Mouse (Mus musculus) right cerebral cortex, adult 2 months (tissue): ENCODE results near the gene Cbx5.
"Not testable (repeated sequence)": the region's sequence is repeated elsewhere in the genome, so short reads cannot be mapped to it uniquely, and the experiment has no call there.

Experiments used
- DNase-seq, 2 experiments: peaks; one replicate each; pipeline ENCODE4 v3.0.0; 2021 to 2022; ENCODE audit warnings: low spot score in 2 of 2

Cbx5 gene

GRCm38 (mm10) chr15:103250195-103250740, 10.7 kb upstream of the Cbx5 start:
- peak in 1 of 2 experiments; percentile 56 for DNase-seq

- DNase-seq, result not testable (repeated sequence)
Measured at GRCm38 (mm10) chr15:103249511-103249910, 9.9 kb upstream of the Cbx5 start.

GRCm38 (mm10) chr15:103248401-103249313, 9.0 kb upstream of the Cbx5 start:
- DNase-seq, result peak in 1 of 2 experiments; percentile 20

DNA sequence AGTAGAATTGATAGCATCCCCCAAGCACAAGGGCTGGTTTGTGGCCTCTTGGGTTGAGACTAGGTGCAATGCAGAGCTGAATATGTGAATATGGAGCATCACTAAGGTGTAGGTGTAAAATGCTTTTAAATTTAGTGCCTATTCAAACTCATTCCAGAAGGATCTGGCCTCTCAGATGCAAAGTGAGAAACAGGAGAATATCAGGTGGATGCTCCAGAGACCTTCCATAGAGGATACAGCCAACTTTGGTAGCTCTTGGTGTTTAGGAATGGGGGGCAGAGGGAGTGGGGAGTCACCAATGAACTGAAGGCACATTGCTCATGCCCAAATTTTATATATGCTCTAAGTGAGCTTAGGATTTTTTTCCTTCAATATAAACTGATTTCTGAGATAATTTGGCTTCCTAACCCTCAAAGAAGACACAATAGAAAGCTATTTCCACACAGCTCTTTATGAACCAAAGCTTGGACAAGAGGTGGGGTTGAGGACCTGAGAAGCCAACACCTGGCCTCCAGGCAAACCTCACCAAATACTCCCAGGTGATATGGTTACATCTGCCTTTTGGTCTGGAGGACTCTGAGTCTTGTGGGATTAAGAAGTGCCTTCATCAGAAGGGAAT, 8.3 kb upstream of the Cbx5 start:
- no peak for DNase-seq

DNA sequence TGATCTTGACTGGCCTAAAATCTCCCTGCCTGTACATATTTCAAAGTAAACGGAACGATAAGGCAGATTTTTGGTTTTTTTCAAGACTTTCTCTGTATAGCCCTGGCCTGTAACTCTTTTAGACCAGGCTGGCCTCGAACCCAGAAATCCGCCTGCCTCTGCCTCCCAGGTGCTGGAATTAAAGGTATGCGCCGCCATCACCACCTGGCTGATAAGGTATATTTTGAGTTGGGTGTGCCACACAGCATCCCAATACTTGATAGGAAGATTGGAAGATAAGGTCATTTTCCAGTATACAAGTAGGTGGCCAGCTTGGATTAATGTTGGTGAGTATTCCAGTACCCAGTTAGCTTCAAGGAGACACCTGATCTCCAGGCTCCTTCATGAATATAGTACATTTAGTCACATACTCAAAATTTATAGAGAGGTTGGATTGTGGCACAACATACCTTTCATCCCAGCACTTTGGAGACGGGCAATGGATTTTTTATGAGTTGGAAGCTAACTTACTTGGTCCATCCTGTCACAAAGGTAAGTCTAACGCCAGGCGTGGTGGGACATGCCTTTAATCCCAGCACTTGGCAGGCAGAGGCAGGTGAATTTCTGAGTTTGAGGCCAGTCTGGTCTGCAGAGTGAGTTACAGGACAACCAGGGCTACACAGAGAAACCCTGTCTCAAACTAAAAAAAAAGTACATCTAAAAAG, 7.6 kb upstream of the Cbx5 start:
- no peak for DNase-seq

DNA sequence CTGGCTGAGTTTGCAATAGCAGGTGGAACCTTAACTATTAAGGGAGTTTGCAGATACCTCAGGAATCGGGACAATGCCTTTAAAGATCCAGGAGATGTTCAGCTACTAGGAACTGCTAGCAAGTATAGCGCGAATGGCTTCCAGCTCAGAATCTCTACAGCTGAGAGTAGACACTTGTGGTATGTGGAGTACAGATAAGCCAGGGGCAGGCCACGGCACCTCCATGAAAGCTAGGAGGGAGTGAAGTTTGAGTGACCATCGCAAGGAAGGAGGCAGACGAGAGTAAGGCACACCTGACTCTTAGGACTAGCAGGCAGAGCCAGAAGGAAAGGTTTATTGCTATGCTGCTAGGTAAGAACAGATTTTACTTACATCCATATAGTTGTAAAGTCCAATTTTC, 6.0 kb upstream of the Cbx5 start:
- no peak for DNase-seq

DNA sequence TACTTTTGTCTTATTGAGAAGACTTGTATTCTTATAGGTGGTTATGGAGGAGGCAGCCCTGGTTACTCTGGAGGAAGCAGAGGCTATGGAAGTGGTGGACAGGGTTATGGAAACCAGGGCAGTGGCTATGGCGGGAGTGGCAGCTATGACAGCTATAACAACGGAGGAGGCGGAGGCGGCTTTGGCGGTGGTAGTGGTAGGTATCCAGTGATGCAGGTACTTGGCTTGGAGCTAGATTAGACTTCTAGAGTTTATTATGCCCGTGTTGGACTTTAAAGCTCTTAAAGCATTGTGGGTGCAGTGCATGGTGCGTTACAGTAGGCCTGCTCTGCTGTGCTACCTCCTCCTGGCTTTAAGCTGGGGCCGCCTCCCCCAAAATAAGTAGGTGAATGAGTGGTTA, 3.3 kb upstream of the Cbx5 start:
- no peak for DNase-seq

DNA sequence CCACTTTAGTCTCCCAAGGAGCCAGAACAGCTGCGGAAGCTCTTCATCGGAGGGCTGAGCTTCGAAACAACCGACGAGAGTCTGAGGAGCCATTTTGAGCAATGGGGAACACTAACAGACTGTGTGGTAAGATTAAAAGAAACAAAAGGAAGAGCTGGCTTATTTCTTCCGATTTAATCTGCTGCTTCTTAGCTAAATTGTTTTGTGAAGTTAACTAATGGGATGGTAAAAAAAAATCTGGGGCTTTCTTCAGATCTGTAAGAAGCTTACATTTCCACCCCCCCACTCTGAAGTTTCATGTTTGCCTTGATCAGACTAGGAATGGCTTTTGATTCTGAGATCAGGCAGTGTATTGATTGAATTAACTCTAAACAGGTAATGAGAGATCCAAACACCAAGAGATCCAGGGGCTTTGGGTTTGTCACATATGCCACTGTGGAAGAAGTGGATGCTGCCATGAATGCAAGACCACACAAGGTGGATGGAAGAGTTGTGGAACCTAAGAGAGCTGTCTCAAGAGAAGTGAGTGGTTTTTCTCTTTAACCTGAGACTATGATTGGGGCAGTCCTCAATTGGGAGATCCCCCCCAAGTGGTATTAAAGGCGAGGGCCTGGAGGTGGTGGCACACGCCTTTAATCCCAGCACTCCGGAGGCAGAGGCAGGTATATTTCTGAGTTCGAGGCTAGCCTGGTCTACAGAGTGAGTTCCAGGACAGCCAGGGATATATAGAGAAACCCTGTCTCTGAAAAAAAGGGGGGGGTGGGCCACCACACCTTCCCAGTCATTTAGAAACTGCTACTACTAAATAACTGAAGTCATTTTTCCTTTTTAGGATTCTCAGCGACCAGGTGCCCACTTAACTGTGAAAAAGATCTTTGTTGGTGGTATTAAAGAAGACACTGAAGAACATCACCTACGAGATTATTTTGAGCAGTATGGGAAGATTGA, 1.7 kb upstream of the Cbx5 start:
- not testable (repeated sequence) for DNase-seq

- peak; percentile 93 to 95 for DNase-seq
Measured at GRCm38 (mm10) chr15:103240160-103241028, 778 bp upstream of the Cbx5 start, which contains the start of gene Hnrnpa1. Gene Hnrnpa1 (plus strand): TSS chr15:103240432.

- DNase-seq, result peak; percentile 96 to 97
Measured at GRCm38 (mm10) chr15:103239130-103239684, 409 bp downstream of the Cbx5 start.

DNA sequence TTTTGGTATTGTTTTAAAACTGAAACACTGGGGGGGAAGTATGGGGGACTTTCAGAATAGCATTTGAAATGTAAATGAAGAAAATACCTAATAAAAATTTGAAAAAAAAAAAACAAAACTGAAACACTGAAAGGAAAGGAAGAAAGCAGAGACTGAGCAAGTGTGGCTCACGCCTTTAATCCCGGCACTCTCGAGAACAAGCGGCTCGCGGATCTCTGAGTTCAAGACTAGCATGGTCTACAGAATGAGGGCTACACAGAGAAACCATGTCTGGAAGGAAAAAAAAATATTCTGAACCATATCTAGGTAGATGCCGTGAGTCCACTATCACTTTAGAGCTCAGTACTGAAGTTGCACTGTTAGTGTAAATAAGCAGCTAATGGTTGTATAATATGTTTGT, 2.3 kb downstream of the Cbx5 start:
- DNase-seq, result no peak

GRCm38 (mm10) chr15:103233119-103233518, 6.5 kb downstream of the Cbx5 start:
- peak in 1 of 2 experiments; percentile 42 for DNase-seq

- DNase-seq, result no peak
Measured at GRCm38 (mm10) chr15:103228904-103229303, 10.7 kb downstream of the Cbx5 start.

GRCm38 (mm10) chr15:103227572-103227971, 12.0 kb downstream of the Cbx5 start:
- DNase-seq, result no peak

- DNase-seq, result no peak
Measured at GRCm38 (mm10) chr15:103227022-103227421, 12.6 kb downstream of the Cbx5 start.

GRCm38 (mm10) chr15:103224161-103224560, 15.5 kb downstream of the Cbx5 start:
- no peak for DNase-seq

GRCm38 (mm10) chr15:103221386-103221785, 18.2 kb downstream of the Cbx5 start:
- DNase-seq, result no peak

GRCm38 (mm10) chr15:103220785-103221184, 18.8 kb downstream of the Cbx5 start:
- no peak for DNase-seq

DNA sequence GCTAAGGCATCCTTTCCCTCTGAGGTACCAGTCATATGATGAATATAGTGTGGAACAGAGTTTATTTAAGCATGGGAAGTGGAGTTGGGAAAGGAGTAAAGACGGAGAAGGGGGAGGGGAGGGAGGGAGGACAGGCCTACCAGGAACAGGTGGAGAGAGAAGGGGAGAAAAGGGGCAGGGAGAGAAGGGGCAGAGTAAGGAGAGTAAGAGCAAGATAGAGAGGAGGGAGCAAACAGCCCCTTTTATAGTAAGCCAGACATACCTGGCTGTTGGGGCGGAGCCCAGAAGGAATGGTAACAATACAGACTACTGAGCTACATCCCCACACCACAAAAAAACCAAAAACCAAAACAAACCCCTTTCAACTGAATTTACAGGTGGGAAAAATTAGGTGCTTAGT, 23.6 kb downstream of the Cbx5 start:
- DNase-seq, result no peak
